Mouse (Mus musculus) myocyte (in vitro differentiated cells): ENCODE results near the gene Gm20671. TPM values are rescaled to one million over a fixed set of nuclear protein-coding genes. Genes with fewer than 3 reads are reported as not detected.
"Not testable (repeated sequence)": the region's sequence is repeated elsewhere in the genome, so short reads cannot be mapped to it uniquely, and the experiment has no call there.

Source experiments
- H3K27me3 ChIP-seq: one replicate; pipeline ENCODE4 v1.6.1; 2011; ENCODE audit not compliant: control insufficient read depth, insufficient read depth, insufficient read length
- H3K36me3 ChIP-seq: one replicate; pipeline ENCODE4 v1.6.1; 2011; ENCODE audit not compliant: control insufficient read depth, insufficient read depth
- H3K4me2 ChIP-seq: one replicate; pipeline ENCODE4 v1.6.1; 2011; ENCODE audit warnings: low read depth, control low read depth
- H3K4me3 ChIP-seq: one replicate; pipeline ENCODE4 v1.5.1; 2011; ENCODE audit warnings: mild to moderate bottlenecking, control low read depth, moderate library complexity
- H3K79me2 ChIP-seq: one replicate; pipeline ENCODE4 v1.6.1; 2011; ENCODE audit not compliant: control insufficient read depth, insufficient read depth
- H3ac ChIP-seq: one replicate; pipeline ENCODE4 v1.6.1; 2011; ENCODE audit not compliant: control insufficient read depth, insufficient read length
- CEBPB ChIP-seq: IDR thresholded peaks from 2 replicates; pipeline ENCODE4 v1.6.1; 2011; ENCODE audit warnings: mild to moderate bottlenecking, moderate library complexity; ENCODE audit not compliant: poor library complexity, insufficient read depth, severe bottlenecking
- E2F4 ChIP-seq: IDR thresholded peaks from one replicate; pipeline ENCODE4 v1.6.1; 2011; ENCODE audit warnings: mild to moderate bottlenecking, control low read depth, moderate library complexity; ENCODE audit not compliant: insufficient read depth
- MAX ChIP-seq: IDR thresholded peaks from one replicate; pipeline ENCODE4 v1.6.1; 2011; ENCODE audit warnings: low read depth, mild to moderate bottlenecking, control low read depth
- MYOD1 ChIP-seq, 3 experiments: IDR thresholded peaks; one replicate each; pipeline ENCODE4 v1.6.1; 2011; ENCODE audit warnings: control low read depth in 2 of 3, low read depth in 2 of 3, mild to moderate bottlenecking in 2 of 3, moderate library complexity in 1 of 3; ENCODE audit not compliant: insufficient read length in 2 of 3, control insufficient read depth in 1 of 3
- MYOG ChIP-seq, 3 experiments: IDR thresholded peaks; one replicate each; pipeline ENCODE4 v1.6.1; 2011; ENCODE audit warnings: control low read depth in 2 of 3, low read depth in 2 of 3, mild to moderate bottlenecking in 2 of 3; ENCODE audit not compliant: insufficient read length in 2 of 3, control insufficient read depth in 1 of 3, insufficient read depth in 1 of 3
- POLR2A ChIP-seq: IDR thresholded peaks from one replicate; pipeline ENCODE4 v1.6.1; 2011; ENCODE audit warnings: low read depth, mild to moderate bottlenecking, control low read depth, moderate library complexity; ENCODE audit not compliant: insufficient read length
- POLR2AphosphoS2 ChIP-seq: IDR thresholded peaks from one replicate; pipeline ENCODE4 v1.6.1; 2011; ENCODE audit warnings: low read depth, control low read depth; ENCODE audit not compliant: insufficient read length
- REST ChIP-seq: IDR thresholded peaks from one replicate; pipeline ENCODE4 v1.6.1; 2011; ENCODE audit warnings: mild to moderate bottlenecking, control low read depth, moderate library complexity; ENCODE audit not compliant: insufficient read depth, insufficient read length
- SRF ChIP-seq: IDR thresholded peaks from one replicate; pipeline ENCODE4 v1.6.1; 2011; ENCODE audit warnings: low read depth; ENCODE audit not compliant: control insufficient read depth, insufficient read length
- TCF12 ChIP-seq: IDR thresholded peaks from one replicate; pipeline ENCODE4 v1.6.1; 2011; ENCODE audit warnings: mild to moderate bottlenecking, control low read depth; ENCODE audit not compliant: poor library complexity, insufficient read depth, severe bottlenecking
- TCF3 ChIP-seq: IDR thresholded peaks from one replicate; pipeline ENCODE4 v1.6.1; 2011; ENCODE audit warnings: low read depth, control low read depth; ENCODE audit not compliant: insufficient read length
- USF1 ChIP-seq: IDR thresholded peaks from one replicate; pipeline ENCODE4 v1.6.1; 2011; ENCODE audit warnings: low read depth, mild to moderate bottlenecking, control low read depth, moderate library complexity
- polyA plus RNA-seq: library from polyadenylated mRNA; unstranded; fragments of >200 nt; fragmentation: generic; extraction: Trizol; gene quantifications from one replicate; pipeline ENCODE4 v1.2.1, GENCODE M21; 2012; ENCODE audit warnings: missing spikeins

Gene Gm20671
- polyA plus RNA-seq, 1 experiment, result not detected

- H3K4me3 ChIP-seq, result no peak overlapping the region
- H3K4me2 ChIP-seq, result no peak overlapping the region
- H3K27me3 ChIP-seq, result no peaks in the 10 kb centered on the region
- no peaks in the 10 kb centered on the region for H3K79me2 ChIP-seq
- H3ac ChIP-seq, result no peak overlapping the region
- H3K36me3 ChIP-seq, result no peaks in the 10 kb centered on the region
- TF ChIP-seq E2F4, result no peak
- no peak for TF ChIP-seq CEBPB
- no peak for TF ChIP-seq POLR2AphosphoS2
- no peak for TF ChIP-seq SRF
- TF ChIP-seq TCF3, result no peak
- TF ChIP-seq POLR2A, result no peak
- TF ChIP-seq REST, result no peak
- no peak for TF ChIP-seq MYOD1 (IDR thresholded peaks at IDR 0.05; ENCODE audit: control insufficient read depth in 1 of 3, insufficient read length in 2 of 3, low read depth in 2 of 3)
- TF ChIP-seq MAX, result no peak
- TF ChIP-seq USF1, result no peak
- TF ChIP-seq TCF12, result no peak
- TF ChIP-seq MYOG (IDR thresholded peaks at IDR 0.05; ENCODE audit: control insufficient read depth in 1 of 3, insufficient read depth in 1 of 3, insufficient read length in 2 of 3, low read depth in 2 of 3), result no peak
Measured at GRCm38 (mm10) chr5:32723981-32724380, 102.9 kb downstream of the Gm20671 start.

GRCm38 (mm10) chr5:32722711-32723110 is 104.2 kb downstream of the Gm20671 start:
- not testable (repeated sequence) for H3K4me3 ChIP-seq, H3K79me2 ChIP-seq, H3K36me3 ChIP-seq, H3K27me3 ChIP-seq, H3ac ChIP-seq
- peak overlapping the region; percentile 22 for H3K4me2 ChIP-seq

GRCm38 (mm10) chr5:32722263-32722662 is 104.6 kb downstream of the Gm20671 start:
- no peak overlapping the region for H3K4me3 ChIP-seq
- no peaks in the 10 kb centered on the region for H3K36me3 ChIP-seq
- H3K79me2 ChIP-seq, result no peaks in the 10 kb centered on the region
- no peak overlapping the region for H3ac ChIP-seq
- H3K27me3 ChIP-seq, result no peaks in the 10 kb centered on the region
- peak overlapping the region; percentile 22 for H3K4me2 ChIP-seq
- no peak for TF ChIP-seq POLR2A
- TF ChIP-seq MYOD1 (IDR thresholded peaks at IDR 0.05; ENCODE audit: control insufficient read depth in 1 of 3, insufficient read length in 2 of 3, low read depth in 2 of 3), result peak in 2 of 3 experiments; percentile 70 to 84
- TF ChIP-seq MYOG (IDR thresholded peaks at IDR 0.05; ENCODE audit: control insufficient read depth in 1 of 3, insufficient read depth in 1 of 3, insufficient read length in 2 of 3, low read depth in 2 of 3), result peak in 2 of 3 experiments; percentile 45 to 76

GRCm38 (mm10) chr5:32721316-32721715 is 105.6 kb downstream of the Gm20671 start:
- Histone ChIP-seq H3ac (no peak overlapping the region), H3K4me3 (no peak overlapping the region), H3K27me3 (no peaks in the 10 kb centered on the region), H3K36me3 (no peaks in the 10 kb centered on the region), H3K4me2 (peak overlapping the region; percentile 41), H3K79me2 (no peaks in the 10 kb centered on the region)
- TF ChIP-seq SRF, result no peak
- TF ChIP-seq REST, result no peak
- TF ChIP-seq CEBPB, result no peak
- TF ChIP-seq POLR2A, result no peak
- TF ChIP-seq E2F4, result no peak
- peak; percentile 31 for TF ChIP-seq TCF12
- peak in 2 of 3 experiments; percentile 47 to 50 for TF ChIP-seq MYOG (IDR thresholded peaks at IDR 0.05; ENCODE audit: control insufficient read depth in 1 of 3, insufficient read depth in 1 of 3, insufficient read length in 2 of 3, low read depth in 2 of 3)
- no peak for TF ChIP-seq TCF3
- no peak for TF ChIP-seq POLR2AphosphoS2
- TF ChIP-seq MYOD1 (IDR thresholded peaks at IDR 0.05; ENCODE audit: control insufficient read depth in 1 of 3, insufficient read length in 2 of 3, low read depth in 2 of 3), result peak; percentile 52 to 64 (median 64)
- TF ChIP-seq USF1, result no peak
- TF ChIP-seq MAX, result no peak

GRCm38 (mm10) chr5:32720416-32720815 is 106.5 kb downstream of the Gm20671 start:
- H3K4me2 ChIP-seq, result no peak overlapping the region
- H3ac ChIP-seq, result no peak overlapping the region
- H3K36me3 ChIP-seq, result no peaks in the 10 kb centered on the region
- TF ChIP-seq CEBPB (no peak), E2F4 (no peak), MAX (no peak), TCF12 (no peak)
- no peak overlapping the region for H3K4me3 ChIP-seq
- no peaks in the 10 kb centered on the region for H3K27me3 ChIP-seq
- no peaks in the 10 kb centered on the region for H3K79me2 ChIP-seq

GRCm38 (mm10) chr5:32718916-32719315 is 108.0 kb downstream of the Gm20671 start:
- H3K4me3 ChIP-seq, result no peak overlapping the region
- no peaks in the 10 kb centered on the region for H3K27me3 ChIP-seq
- TF ChIP-seq POLR2A, result no peak
- no peak for TF ChIP-seq USF1
- no peak for TF ChIP-seq POLR2AphosphoS2
- no peak for TF ChIP-seq REST
- TF ChIP-seq E2F4, result no peak
- TF ChIP-seq TCF12, result no peak
- no peak for TF ChIP-seq MYOD1 (IDR thresholded peaks at IDR 0.05; ENCODE audit: control insufficient read depth in 1 of 3, insufficient read length in 2 of 3, low read depth in 2 of 3)
- no peak for TF ChIP-seq MYOG (IDR thresholded peaks at IDR 0.05; ENCODE audit: control insufficient read depth in 1 of 3, insufficient read depth in 1 of 3, insufficient read length in 2 of 3, low read depth in 2 of 3)
- TF ChIP-seq MAX, result no peak
- no peak for TF ChIP-seq TCF3
- TF ChIP-seq CEBPB, result no peak
- no peak for TF ChIP-seq SRF
- H3K79me2 ChIP-seq, result no peaks in the 10 kb centered on the region
- H3ac ChIP-seq, result no peak overlapping the region
- no peak overlapping the region for H3K4me2 ChIP-seq
- no peaks in the 10 kb centered on the region for H3K36me3 ChIP-seq
